Mouse (Mus musculus) myocyte (in vitro differentiated cells): ENCODE results near the gene Edil3. TPM values are rescaled to one million over a fixed set of nuclear protein-coding genes. Genes with fewer than 3 reads are reported as not detected.

Experiments used
- H3K27me3 ChIP-seq: one replicate; pipeline ENCODE4 v1.6.1; 2011; ENCODE audit not compliant: control insufficient read depth, insufficient read depth, insufficient read length
- H3K36me3 ChIP-seq: one replicate; pipeline ENCODE4 v1.6.1; 2011; ENCODE audit not compliant: control insufficient read depth, insufficient read depth
- H3K4me2 ChIP-seq: one replicate; pipeline ENCODE4 v1.6.1; 2011; ENCODE audit warnings: low read depth, control low read depth
- H3K4me3 ChIP-seq: one replicate; pipeline ENCODE4 v1.5.1; 2011; ENCODE audit warnings: mild to moderate bottlenecking, control low read depth, moderate library complexity
- H3K79me2 ChIP-seq: one replicate; pipeline ENCODE4 v1.6.1; 2011; ENCODE audit not compliant: control insufficient read depth, insufficient read depth
- H3ac ChIP-seq: one replicate; pipeline ENCODE4 v1.6.1; 2011; ENCODE audit not compliant: control insufficient read depth, insufficient read length
- CEBPB ChIP-seq: IDR thresholded peaks from 2 replicates; pipeline ENCODE4 v1.6.1; 2011; ENCODE audit warnings: mild to moderate bottlenecking, moderate library complexity; ENCODE audit not compliant: poor library complexity, insufficient read depth, severe bottlenecking
- E2F4 ChIP-seq: IDR thresholded peaks from one replicate; pipeline ENCODE4 v1.6.1; 2011; ENCODE audit warnings: mild to moderate bottlenecking, control low read depth, moderate library complexity; ENCODE audit not compliant: insufficient read depth
- MAX ChIP-seq: IDR thresholded peaks from one replicate; pipeline ENCODE4 v1.6.1; 2011; ENCODE audit warnings: low read depth, mild to moderate bottlenecking, control low read depth
- MYOD1 ChIP-seq, 3 experiments: IDR thresholded peaks; one replicate each; pipeline ENCODE4 v1.6.1; 2011; ENCODE audit warnings: control low read depth in 2 of 3, low read depth in 2 of 3, mild to moderate bottlenecking in 2 of 3, moderate library complexity in 1 of 3; ENCODE audit not compliant: insufficient read length in 2 of 3, control insufficient read depth in 1 of 3
- MYOG ChIP-seq, 3 experiments: IDR thresholded peaks; one replicate each; pipeline ENCODE4 v1.6.1; 2011; ENCODE audit warnings: control low read depth in 2 of 3, low read depth in 2 of 3, mild to moderate bottlenecking in 2 of 3; ENCODE audit not compliant: insufficient read length in 2 of 3, control insufficient read depth in 1 of 3, insufficient read depth in 1 of 3
- POLR2A ChIP-seq: IDR thresholded peaks from one replicate; pipeline ENCODE4 v1.6.1; 2011; ENCODE audit warnings: low read depth, mild to moderate bottlenecking, control low read depth, moderate library complexity; ENCODE audit not compliant: insufficient read length
- POLR2AphosphoS2 ChIP-seq: IDR thresholded peaks from one replicate; pipeline ENCODE4 v1.6.1; 2011; ENCODE audit warnings: low read depth, control low read depth; ENCODE audit not compliant: insufficient read length
- REST ChIP-seq: IDR thresholded peaks from one replicate; pipeline ENCODE4 v1.6.1; 2011; ENCODE audit warnings: mild to moderate bottlenecking, control low read depth, moderate library complexity; ENCODE audit not compliant: insufficient read depth, insufficient read length
- SRF ChIP-seq: IDR thresholded peaks from one replicate; pipeline ENCODE4 v1.6.1; 2011; ENCODE audit warnings: low read depth; ENCODE audit not compliant: control insufficient read depth, insufficient read length
- TCF12 ChIP-seq: IDR thresholded peaks from one replicate; pipeline ENCODE4 v1.6.1; 2011; ENCODE audit warnings: mild to moderate bottlenecking, control low read depth; ENCODE audit not compliant: poor library complexity, insufficient read depth, severe bottlenecking
- TCF3 ChIP-seq: IDR thresholded peaks from one replicate; pipeline ENCODE4 v1.6.1; 2011; ENCODE audit warnings: low read depth, control low read depth; ENCODE audit not compliant: insufficient read length
- USF1 ChIP-seq: IDR thresholded peaks from one replicate; pipeline ENCODE4 v1.6.1; 2011; ENCODE audit warnings: low read depth, mild to moderate bottlenecking, control low read depth, moderate library complexity
- polyA plus RNA-seq: library from polyadenylated mRNA; unstranded; fragments of >200 nt; fragmentation: generic; extraction: Trizol; gene quantifications from one replicate; pipeline ENCODE4 v1.2.1, GENCODE M21; 2012; ENCODE audit warnings: missing spikeins

Edil3 gene
- polyA plus RNA-seq, 1 experiment: 7.4 TPM

GRCm38 (mm10) chr13:88916503-88916902, 95.2 kb downstream of the Edil3 start:
- Histone ChIP-seq H3K36me3 (no peaks in the 10 kb centered on the region), H3K4me2 (no peak overlapping the region)

GRCm38 (mm10) chr13:88929626-88930025, 108.4 kb downstream of the Edil3 start:
- Histone ChIP-seq H3K36me3 (no peaks in the 10 kb centered on the region), H3ac (no peak overlapping the region), H3K27me3 (no peaks in the 10 kb centered on the region), H3K4me3 (no peak overlapping the region), H3K79me2 (no peaks in the 10 kb centered on the region), H3K4me2 (no peak overlapping the region)
- TF ChIP-seq E2F4 (no peak), POLR2A (no peak), POLR2AphosphoS2 (no peak), USF1 (no peak), MYOD1 (IDR thresholded peaks at IDR 0.05; ENCODE audit: control insufficient read depth in 1 of 3, insufficient read length in 2 of 3, low read depth in 2 of 3) (no peak)

More at GRCm38 (mm10) chr13:88916503-88916902, 95.2 kb downstream of the Edil3 start:
- no peaks in the 10 kb centered on the region for H3K79me2 ChIP-seq
- no peak overlapping the region for H3ac ChIP-seq
- H3K27me3 ChIP-seq: no peaks in the 10 kb centered on the region
- H3K4me3 ChIP-seq: no peak overlapping the region
- no peak for TF ChIP-seq POLR2A
- TF ChIP-seq MYOD1 (IDR thresholded peaks at IDR 0.05; ENCODE audit: control insufficient read depth in 1 of 3, insufficient read length in 2 of 3, low read depth in 2 of 3): no peak
- TF ChIP-seq SRF: no peak
- no peak for TF ChIP-seq MAX
- no peak for TF ChIP-seq E2F4
- no peak for TF ChIP-seq USF1
- TF ChIP-seq REST: no peak
- no peak for TF ChIP-seq TCF3
- TF ChIP-seq POLR2AphosphoS2: no peak
- TF ChIP-seq TCF12: no peak
- no peak for TF ChIP-seq CEBPB

GRCm38 (mm10) chr13:88938564-88938963, 117.3 kb downstream of the Edil3 start:
- no peak overlapping the region for H3K4me2 ChIP-seq
- TF ChIP-seq REST: no peak
- TF ChIP-seq TCF3: no peak
- TF ChIP-seq USF1: no peak
- no peak for TF ChIP-seq POLR2AphosphoS2
- no peak for TF ChIP-seq MAX
- no peak for TF ChIP-seq SRF
- TF ChIP-seq E2F4: no peak
- no peak for TF ChIP-seq MYOD1 (IDR thresholded peaks at IDR 0.05; ENCODE audit: control insufficient read depth in 1 of 3, insufficient read length in 2 of 3, low read depth in 2 of 3)
- no peak for TF ChIP-seq POLR2A
- TF ChIP-seq TCF12: no peak
- no peak for TF ChIP-seq MYOG (IDR thresholded peaks at IDR 0.05; ENCODE audit: control insufficient read depth in 1 of 3, insufficient read depth in 1 of 3, insufficient read length in 2 of 3, low read depth in 2 of 3)
- no peak for TF ChIP-seq CEBPB
- no peak overlapping the region for H3K4me3 ChIP-seq
- H3K79me2 ChIP-seq: no peaks in the 10 kb centered on the region
- no peaks in the 10 kb centered on the region for H3K27me3 ChIP-seq
- H3K36me3 ChIP-seq: no peaks in the 10 kb centered on the region
- H3ac ChIP-seq: no peak overlapping the region

GRCm38 (mm10) chr13:88972355-88972754, 151.1 kb downstream of the Edil3 start:
- H3K4me2 ChIP-seq: no peak overlapping the region
- H3K27me3 ChIP-seq: no peaks in the 10 kb centered on the region
- TF ChIP-seq REST (no peak), MYOD1 (IDR thresholded peaks at IDR 0.05; ENCODE audit: control insufficient read depth in 1 of 3, insufficient read length in 2 of 3, low read depth in 2 of 3) (no peak), USF1 (no peak), MAX (no peak), CEBPB (no peak), E2F4 (no peak), SRF (no peak), POLR2AphosphoS2 (no peak), MYOG (IDR thresholded peaks at IDR 0.05; ENCODE audit: control insufficient read depth in 1 of 3, insufficient read depth in 1 of 3, insufficient read length in 2 of 3, low read depth in 2 of 3) (no peak), POLR2A (no peak), TCF3 (no peak), TCF12 (no peak)
- no peak overlapping the region for H3K4me3 ChIP-seq
- H3ac ChIP-seq: no peak overlapping the region
- H3K79me2 ChIP-seq: no peaks in the 10 kb centered on the region
- H3K36me3 ChIP-seq: no peaks in the 10 kb centered on the region

- Histone ChIP-seq H3K27me3 (no peaks in the 10 kb centered on the region), H3K36me3 (no peaks in the 10 kb centered on the region), H3ac (no peak overlapping the region), H3K4me2 (no peak overlapping the region), H3K79me2 (no peaks in the 10 kb centered on the region), H3K4me3 (no peak overlapping the region)
- no peak for TF ChIP-seq CEBPB
- TF ChIP-seq E2F4: no peak
- no peak for TF ChIP-seq REST
- no peak for TF ChIP-seq USF1
Measured at GRCm38 (mm10) chr13:89007696-89008427, 186.6 kb downstream of the Edil3 start.
